Mouse (Mus musculus) liver, adult 2 months (tissue): ENCODE results near the gene Gm43191. TPM values are rescaled to one million over a fixed set of nuclear protein-coding genes. Genes with fewer than 3 reads are reported as not detected.

Source experiments
- DNase-seq: peaks from one replicate; pipeline ENCODE4 v3.0.0-alpha.2; 2011; ENCODE audit warnings: low read depth, low spot score; ENCODE audit errors: extremely low read depth
- H3K27ac ChIP-seq: fragments of 200-500 bp; replicated peaks from 2 replicates; pipeline ENCODE4 v1.5.1; 2012; ENCODE audit warnings: low read depth, mild to moderate bottlenecking, control low read depth, inconsistent platforms, low read length; ENCODE audit not compliant: insufficient read depth
- H3K27me3 ChIP-seq: fragments of 200-500 bp; 2 replicates; pipeline ENCODE4 v1.6.1; 2012; ENCODE audit warnings: mild to moderate bottlenecking, moderate library complexity, low read length, inconsistent platforms; ENCODE audit not compliant: control insufficient read depth, insufficient read depth
- H3K36me3 ChIP-seq: fragments of 200-500 bp; 2 replicates; pipeline ENCODE4 v1.6.1; 2012; ENCODE audit warnings: low read length, inconsistent platforms; ENCODE audit not compliant: control insufficient read depth, insufficient read depth
- H3K4me1 ChIP-seq: fragments of 200-500 bp; 2 replicates; pipeline ENCODE4 v1.6.1; 2011; ENCODE audit warnings: low read length; ENCODE audit not compliant: control insufficient read depth, insufficient read depth
- H3K4me3 ChIP-seq: fragments of 200-500 bp; 2 replicates; pipeline ENCODE4 v1.5.1; 2011; ENCODE audit warnings: low read depth, mild to moderate bottlenecking, control low read depth, low read length, moderate library complexity; ENCODE audit not compliant: insufficient read depth
- H3K79me2 ChIP-seq: fragments of 200-500 bp; 2 replicates; pipeline ENCODE4 v1.6.1; 2012; ENCODE audit warnings: inconsistent platforms, mild to moderate bottlenecking, low read length, moderate library complexity; ENCODE audit not compliant: control insufficient read depth, insufficient read depth
- H3K9ac ChIP-seq: fragments of 200-500 bp; 2 replicates; pipeline ENCODE4 v1.6.1; 2012; ENCODE audit warnings: low read depth, mild to moderate bottlenecking, control low read depth, inconsistent platforms, low read length
- CTCF ChIP-seq: fragments of 200-500 bp; IDR thresholded peaks from 2 replicates; pipeline ENCODE4 v1.5.1; 2011; ENCODE audit warnings: low read depth, low read length, control low read depth
- POLR2A ChIP-seq: fragments of 200-500 bp; IDR thresholded peaks from 2 replicates; pipeline ENCODE4 v1.6.1; 2011; ENCODE audit warnings: low read length, control low read depth; ENCODE audit not compliant: insufficient read depth; ENCODE audit errors: extremely low read depth
- WGBS: fragments of 180-500 bp; shearing (Covaris S2); methylation state at CpG from one replicate; pipeline ENCODE4 v1.1.7; 2018; 5-methylcytosine and 5-hydroxymethylcytosine counted together
- polyA plus RNA-seq: library from polyadenylated mRNA; depleted of rRNA; stranded (reverse); fragments of >200 nt; gene quantifications from 2 replicates; pipeline ENCODE4 v1.2.3, GENCODE M21; 2012
- total RNA-seq: library from RNA; depleted of rRNA; stranded (reverse); fragments of >200 nt; gene quantifications from 2 replicates; pipeline ENCODE4 v1.2.3, GENCODE M21; 2014

Gm43191 gene
- total and polyA plus RNA-seq, 2 experiments: not detected

- TF ChIP-seq POLR2A: no peak
- no peak for TF ChIP-seq CTCF
- no peaks in the 10 kb centered on the region for H3K4me1 ChIP-seq
- no peak for DNase-seq
- WGBS: 79% methylated on average over 6 of the region's 6 CpGs
- no peaks in the 10 kb centered on the region for H3K79me2 ChIP-seq
- H3K36me3 ChIP-seq: peaks cover 68% of the 10 kb centered on the region
- H3K9ac ChIP-seq: no peak overlapping the region
- no peak overlapping the region; the same call in 1 of the 2 replicates for H3K27ac ChIP-seq
- no peaks in the 10 kb centered on the region for H3K27me3 ChIP-seq
- H3K4me3 ChIP-seq: no peak overlapping the region
Measured at GRCm38 (mm10) chr3:116641811-116642371, 39.2 kb downstream of the Gm43191 start.

DNA sequence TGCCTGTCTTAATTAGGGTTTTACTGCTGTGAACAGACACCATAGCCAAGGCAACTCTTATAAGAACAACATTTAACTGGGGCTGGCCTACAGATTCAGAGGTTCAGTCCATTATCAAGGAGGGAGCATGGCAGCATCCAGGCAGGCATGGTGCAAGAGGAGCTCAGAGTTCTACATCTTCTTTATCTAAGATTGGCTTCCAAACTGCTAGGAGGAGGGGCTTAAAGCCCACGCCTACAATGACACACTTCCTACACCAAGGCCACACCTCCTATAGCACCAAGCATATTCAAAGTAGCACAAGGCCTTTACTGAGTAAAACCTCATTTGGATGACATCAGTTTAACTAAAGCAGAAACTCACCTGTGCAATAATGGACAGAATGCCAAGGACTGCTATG is 41.0 kb downstream of the Gm43191 start:
- no peaks in the 10 kb centered on the region for H3K27me3 ChIP-seq
- no peak for DNase-seq
- WGBS: 79% methylated on average over 1 of the region's 1 CpGs
- no peak overlapping the region for H3K27ac ChIP-seq
- H3K4me1 ChIP-seq: no peaks in the 10 kb centered on the region
- H3K79me2 ChIP-seq: no peaks in the 10 kb centered on the region
- H3K9ac ChIP-seq: no peak overlapping the region
- no peak overlapping the region for H3K4me3 ChIP-seq
- H3K36me3 ChIP-seq: peaks cover 62% of the 10 kb centered on the region
- TF ChIP-seq POLR2A: no peak
- no peak for TF ChIP-seq CTCF

GRCm38 (mm10) chr3:116638572-116638971 is 42.5 kb downstream of the Gm43191 start:
- WGBS: 82% methylated on average over 7 of the region's 7 CpGs

GRCm38 (mm10) chr3:116637693-116638476 is 43.2 kb downstream of the Gm43191 start:
- Histone ChIP-seq H3K27me3 (no peaks in the 10 kb centered on the region), H3K9ac (no peak overlapping the region), H3K36me3 (peaks cover 70% of the 10 kb centered on the region), H3K79me2 (no peaks in the 10 kb centered on the region), H3K4me3 (no peak overlapping the region), H3K27ac (no peak overlapping the region), H3K4me1 (no peaks in the 10 kb centered on the region)
- WGBS: 89% methylated on average over 9 of the region's 9 CpGs
- TF ChIP-seq CTCF (no peak), POLR2A (no peak)
- no peak for DNase-seq

More at GRCm38 (mm10) chr3:116638572-116638971, 42.5 kb downstream of the Gm43191 start:
- Histone ChIP-seq H3K9ac (no peak overlapping the region), H3K4me1 (no peaks in the 10 kb centered on the region), H3K27me3 (no peaks in the 10 kb centered on the region), H3K27ac (peak overlapping the region; percentile 3; the same call in 1 of the 2 replicates), H3K4me3 (no peak overlapping the region), H3K79me2 (no peaks in the 10 kb centered on the region), H3K36me3 (peaks cover 70% of the 10 kb centered on the region)
- TF ChIP-seq CTCF (no peak), POLR2A (no peak)
- no peak for DNase-seq

DNA sequence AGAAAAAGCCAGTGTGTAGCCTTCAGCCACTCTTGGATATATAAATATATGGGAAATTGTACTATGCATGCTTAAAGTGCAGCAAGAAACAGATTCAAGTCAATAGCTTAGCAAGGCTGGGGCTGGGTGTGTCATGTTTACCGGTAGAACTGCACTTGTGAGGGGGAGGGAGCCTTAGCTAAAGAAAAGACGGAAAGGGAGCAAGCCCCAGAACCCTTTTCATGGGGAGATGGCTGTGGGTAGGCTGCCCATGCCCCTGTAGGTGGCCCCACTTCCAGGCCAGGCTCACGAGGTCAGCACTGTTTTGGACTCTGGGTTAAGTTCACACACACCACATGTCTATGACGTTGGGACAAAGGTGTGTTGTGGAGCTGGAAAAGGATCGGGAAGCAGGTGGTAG is 45.3 kb downstream of the Gm43191 start:
- H3K9ac ChIP-seq: no peak overlapping the region
- WGBS: 52% methylated on average over 5 of the region's 5 CpGs
- no peaks in the 10 kb centered on the region for H3K79me2 ChIP-seq
- no peaks in the 10 kb centered on the region for H3K27me3 ChIP-seq
- no peak for TF ChIP-seq POLR2A
- TF ChIP-seq CTCF: no peak
- DNase-seq: no peak
- peaks cover 69% of the 10 kb centered on the region for H3K36me3 ChIP-seq
- H3K4me3 ChIP-seq: no peak overlapping the region
- H3K27ac ChIP-seq: no peak overlapping the region
- no peaks in the 10 kb centered on the region for H3K4me1 ChIP-seq

DNA sequence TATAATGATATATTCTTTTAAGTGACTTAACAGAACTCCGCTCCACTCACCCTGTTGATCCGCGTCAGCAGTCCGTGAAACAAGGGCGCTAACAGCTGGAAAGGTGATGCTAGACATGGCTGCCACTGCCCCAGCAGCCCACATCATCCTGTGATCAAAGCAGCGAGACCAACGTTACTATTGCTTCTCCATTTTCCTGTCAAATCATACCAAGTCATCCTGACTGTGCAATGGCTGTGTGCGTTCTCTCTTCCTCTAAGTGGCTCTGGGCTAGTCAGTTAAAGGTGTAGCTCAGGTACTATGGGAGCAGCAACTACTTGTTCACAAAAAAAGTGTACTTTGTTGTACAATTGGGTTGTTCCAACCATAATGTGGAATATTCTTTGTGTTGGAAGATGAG is 46.2 kb downstream of the Gm43191 start:
- Histone ChIP-seq H3K27ac (no peak overlapping the region), H3K36me3 (peaks cover 68% of the 10 kb centered on the region), H3K4me3 (no peak overlapping the region), H3K9ac (no peak overlapping the region), H3K4me1 (no peaks in the 10 kb centered on the region), H3K79me2 (no peaks in the 10 kb centered on the region), H3K27me3 (no peaks in the 10 kb centered on the region)
- DNase-seq: no peak
- no peak for TF ChIP-seq CTCF
- 94% methylated on average over 8 of the region's 8 CpGs for WGBS
